ENCODE assay signal across 8 mouse cellular contexts in the genomic region with DNA sequence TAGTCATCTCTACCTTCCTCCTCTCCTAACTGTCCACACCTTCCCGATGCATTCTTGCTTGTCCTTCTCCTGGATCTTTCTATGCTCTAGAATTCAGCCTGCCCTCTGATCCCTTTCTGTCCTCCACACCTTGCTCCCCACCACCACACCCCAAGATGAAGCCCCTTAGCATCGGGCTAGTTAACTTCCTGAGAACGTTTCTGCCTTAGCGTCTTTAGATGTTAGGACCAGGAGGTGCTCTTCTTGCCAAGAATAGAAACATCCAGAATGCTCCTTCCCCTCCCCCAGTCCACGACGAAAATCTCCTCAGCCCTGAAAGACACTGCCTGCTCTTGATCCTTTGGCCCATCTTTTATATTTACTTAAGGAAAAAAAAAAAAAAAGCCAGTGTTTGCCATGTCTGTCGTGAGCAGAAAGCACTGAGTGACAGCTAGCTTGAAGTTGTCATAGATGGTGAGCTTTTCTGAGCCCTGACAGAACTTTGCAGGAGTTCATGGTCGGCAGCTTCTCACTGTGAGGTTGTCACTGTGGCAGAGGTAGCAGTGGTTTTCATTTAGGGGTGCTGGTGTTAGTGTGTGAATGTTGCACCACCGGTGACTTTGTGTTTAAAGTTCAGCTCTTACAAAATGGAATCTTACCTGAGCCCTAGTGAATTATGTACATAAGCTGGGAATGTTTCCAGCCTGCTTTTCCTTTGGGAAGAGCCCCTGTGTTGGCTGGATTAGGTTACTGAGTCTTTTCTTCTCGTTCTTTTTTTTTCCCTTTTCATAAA. TPM values are rescaled to one million over a fixed set of nuclear protein-coding genes. Genes with fewer than 3 reads are reported as not detected.
DNase-seq lines count a peak whose midpoint lies in the region; ATAC-seq and TF ChIP-seq lines count a peak whose summit lies in the region.

No protein-coding gene starts in this region.

- TF ChIP-seq CTCF in G1E (IDR thresholded peaks at IDR 0.05; ENCODE audit: low read depth, low read length): no peak
- TF ChIP-seq CTCF in small intestine, adult 2 months (IDR thresholded peaks at IDR 0.05; ENCODE audit: extremely low read depth, insufficient read length, insufficient replicate concordance, low read depth, low read length): no peak

- H3K4me1 ChIP-seq in G1E (ENCODE audit: insufficient read depth, low read depth, low read length): peaks cover 35% of the 10 kb centered on the region
- H3K4me1 ChIP-seq in forebrain, embryonic 12.5 days: peaks cover 57% of the 10 kb centered on the region
- peaks cover 23% of the 10 kb centered on the region for H3K4me1 ChIP-seq in limb, embryonic 14.5 days (ENCODE audit: control insufficient read depth, insufficient read depth, low read length)
- peaks cover 9% of the 10 kb centered on the region; the same call in 1 of the 2 replicates for H3K4me1 ChIP-seq in small intestine, adult 2 months (ENCODE audit: control insufficient read depth, insufficient read depth, insufficient read length, low read length)

- H3K27ac ChIP-seq in forebrain, embryonic 12.5 days: no peak overlapping the region
- no peak overlapping the region for H3K27ac ChIP-seq in limb, embryonic 14.5 days (replicated peaks; ENCODE audit: low read depth, low read length)
- H3K27ac ChIP-seq in small intestine, adult 2 months (ENCODE audit: insufficient read depth, low read depth, low read length): no peak overlapping the region; the same call in 1 of the 2 replicates

- WGBS in forebrain, embryonic 12.5 days: 20% methylated on average over 10 of the region's 10 CpGs
- WGBS in limb, embryonic 14.5 days: 18% methylated on average over 10 of the region's 10 CpGs
- 8% methylated on average over 10 of the region's 10 CpGs for whole genome bisulfite sequencing in small intestine, adult 2 months

- ATAC-seq in G1E (ENCODE audit: extremely low read depth, insufficient number of reproducible peaks, low FRiP score, poor library complexity, severe bottlenecking): no peak
- no peak for ATAC-seq in forebrain, embryonic 12.5 days (ENCODE audit: low FRiP score)
- ATAC-seq in limb, embryonic 14.5 days (ENCODE audit: low FRiP score, low read depth): no peak
- no peak for ATAC-seq in megakaryocyte progenitor cell, adult 5-6 weeks (replicated peaks; ENCODE audit: poor library complexity)

- peaks cover 57% of the 10 kb centered on the region for H3K36me3 ChIP-seq in G1E (replicated peaks)
- H3K36me3 ChIP-seq in forebrain, embryonic 12.5 days (replicated peaks): no peaks in the 10 kb centered on the region; the same call in 1 of the 2 replicates
- H3K36me3 ChIP-seq in limb, embryonic 14.5 days (ENCODE audit: control insufficient read depth, insufficient read depth, low read length): peaks cover 12% of the 10 kb centered on the region; the same call in 1 of the 2 replicates
- H3K36me3 ChIP-seq in small intestine, adult 2 months (ENCODE audit: control insufficient read depth, insufficient read depth, low read length): peaks cover 7% of the 10 kb centered on the region

- H3K9ac ChIP-seq in forebrain, embryonic 12.5 days: peak overlapping the region; percentile 88
- H3K9ac ChIP-seq in limb, embryonic 14.5 days (ENCODE audit: low read depth, low read length, severe bottlenecking): peak overlapping the region; percentile 77

- TF ChIP-seq POLR2A in limb, embryonic 14.5 days (IDR thresholded peaks at IDR 0.05; ENCODE audit: borderline replicate concordance, extremely low read depth, insufficient read depth, insufficient read length): no peak
- no peak for TF ChIP-seq POLR2A in small intestine, adult 2 months (IDR thresholded peaks at IDR 0.05; ENCODE audit: low read depth, low read length)

- H3K9me3 ChIP-seq in G1E (replicated peaks): no peaks in the 10 kb centered on the region
- H3K9me3 ChIP-seq in forebrain, embryonic 12.5 days: no peaks in the 10 kb centered on the region
- no peaks in the 10 kb centered on the region for H3K9me3 ChIP-seq in limb, embryonic 14.5 days (ENCODE audit: control insufficient read depth, low read length)

- H3K27me3 ChIP-seq in G1E (ENCODE audit: insufficient read depth, low read length): no peaks in the 10 kb centered on the region; the same call in 1 of the 2 replicates
- H3K27me3 ChIP-seq in forebrain, embryonic 12.5 days: no peaks in the 10 kb centered on the region
- H3K27me3 ChIP-seq in limb, embryonic 14.5 days (ENCODE audit: control insufficient read depth, insufficient read depth, low read length): no peaks in the 10 kb centered on the region
- H3K27me3 ChIP-seq in small intestine, adult 2 months (ENCODE audit: control insufficient read depth, insufficient read depth, low read length): no peaks in the 10 kb centered on the region

- peak overlapping the region; percentile 83 for H3K4me3 ChIP-seq in G1E (ENCODE audit: low read depth, low read length)
- peak overlapping the region; percentile 95 for H3K4me3 ChIP-seq in forebrain, embryonic 12.5 days (replicated peaks)
- H3K4me3 ChIP-seq in limb, embryonic 14.5 days (replicated peaks; ENCODE audit: low read length): peak overlapping the region; percentile 77
- H3K4me3 ChIP-seq in small intestine, adult 2 months (ENCODE audit: low read depth, low read length): peak overlapping the region; percentile 87

- H3K4me2 ChIP-seq in forebrain, embryonic 12.5 days: peak overlapping the region; percentile 95
- peak overlapping the region; percentile 93 for H3K4me2 ChIP-seq in limb, embryonic 14.5 days (replicated peaks; ENCODE audit: low read depth, low read length, severe bottlenecking)

- peak; percentile 17 for DNase-seq in kidney, adult 18-20 months
- DNase-seq in kidney, postnatal 10 days: no peak
- no peak for DNase-seq in G1E (ENCODE audit: low spot score)
- DNase-seq in limb, embryonic 14.5 days (ENCODE audit: low spot score): peak; percentile 23
- DNase-seq in right cerebral cortex, postnatal 36 days (ENCODE audit: low spot score in 2 of 2): no peak

RNA-seq across cellular contexts. Expression of gene Tent4b, which starts 1.9 kb away (rescaled TPM):
- 51.5 and 58.6 TPM in 2 replicates for total RNA-seq in G1E (2014; fragmentation: Nextera tagmentation)
- 36.0 and 37.1 TPM in 2 replicates for total RNA-seq in G1E (2017)
- 10.3 and 13.7 TPM in 2 replicates for polyA plus RNA-seq in G1E (2012)
- polyA plus RNA-seq in forebrain, embryonic 12.5 days (2016; fragmentation: Nextera tagmentation; extraction: Ambion mirVana): 11.2 and 12.7 TPM in 2 replicates
- 22.7 and 24.8 TPM in 2 replicates for polyA plus RNA-seq in limb, embryonic 14.5 days (2012; rRNA removed)
- polyA plus RNA-seq in limb, embryonic 14.5 days (2014; fragmentation: Nextera tagmentation; extraction: Ambion mirVana): 10.9 and 16.1 TPM in 2 replicates
- polyA plus RNA-seq in small intestine, adult 2 months (2012; rRNA removed): 10.5 and 20.5 TPM in 2 replicates
- total RNA-seq in megakaryocyte progenitor cell, adult 5-6 weeks (2015): 41.2 and 44.9 TPM in 2 replicates
- total RNA-seq in megakaryocyte progenitor cell, adult 5-6 weeks (2017): 35.7 and 44.7 TPM in 2 replicates

Comparison
In these comparisons a context has a peak if more than half of its experiments do, and no peak if none do; other contexts are left out.
1. DNase-seq: peak in kidney, adult 18-20 months (single experiment) and limb, embryonic 14.5 days (single experiment); none in kidney, postnatal 10 days (single experiment), G1E (single experiment) and right cerebral cortex, postnatal 36 days (0 of 2).
2. Peak in every context shown above with its lines, with median percentiles within 50 percentile points of each other: H3K4me3 ChIP-seq.